Mouse (Mus musculus) heart, embryonic 10.5 days (tissue): ENCODE data around the gene Cuta. TPM values are rescaled to one million over a fixed set of nuclear protein-coding genes. Genes with fewer than 3 reads are reported as not detected.

ENCODE experiments used
- DNase-seq: peaks from one replicate; pipeline ENCODE4 v3.0.0-alpha.2; 2017; ENCODE audit warnings: low spot score
- H3K27ac ChIP-seq: fragments of 300-500 bp; sonication (generic); 2 replicates; pipeline ENCODE4 v1.5.1; 2016; ENCODE audit warnings: mild to moderate bottlenecking
- H3K27me3 ChIP-seq: fragments of 300-500 bp; sonication (generic); 2 replicates; pipeline ENCODE4 v1.6.1; 2016; ENCODE audit warnings: mild to moderate bottlenecking; ENCODE audit not compliant: poor library complexity, insufficient read depth, severe bottlenecking
- H3K36me3 ChIP-seq: fragments of 300-500 bp; sonication (generic); 2 replicates; pipeline ENCODE4 v1.6.1; 2016; ENCODE audit warnings: mild to moderate bottlenecking, moderate library complexity
- H3K4me1 ChIP-seq: fragments of 300-500 bp; sonication (generic); 2 replicates; pipeline ENCODE4 v1.6.1; 2016; ENCODE audit warnings: mild to moderate bottlenecking
- H3K4me3 ChIP-seq: fragments of 300-500 bp; sonication (generic); 2 replicates; pipeline ENCODE4 v1.5.1; 2016; ENCODE audit warnings: mild to moderate bottlenecking, moderate library complexity
- H3K9me3 ChIP-seq: fragments of 300-500 bp; sonication (generic); 2 replicates; pipeline ENCODE4 v1.6.1; 2016; ENCODE audit warnings: mild to moderate bottlenecking, moderate library complexity
- WGBS: fragments of 180-500 bp; shearing (Covaris S2); methylation state at CpG from one replicate; pipeline ENCODE4 v1.1.7; 2016; 5-methylcytosine and 5-hydroxymethylcytosine counted together
- microRNA-seq: library from miRNA; unstranded; fragments of <30 nt; microRNA quantifications from one replicate; pipeline ENCODE4, GENCODE M21; 2017
- polyA plus RNA-seq: library from polyadenylated mRNA; unstranded; fragments of >200 nt; fragmentation: Nextera tagmentation; extraction: Ambion mirVana; gene quantifications from 2 replicates; pipeline ENCODE4 v1.2.1, GENCODE M21; 2016

The Cuta gene
- polyA plus RNA-seq, 1 experiment from 2014 or later = 155 TPM

DNA sequence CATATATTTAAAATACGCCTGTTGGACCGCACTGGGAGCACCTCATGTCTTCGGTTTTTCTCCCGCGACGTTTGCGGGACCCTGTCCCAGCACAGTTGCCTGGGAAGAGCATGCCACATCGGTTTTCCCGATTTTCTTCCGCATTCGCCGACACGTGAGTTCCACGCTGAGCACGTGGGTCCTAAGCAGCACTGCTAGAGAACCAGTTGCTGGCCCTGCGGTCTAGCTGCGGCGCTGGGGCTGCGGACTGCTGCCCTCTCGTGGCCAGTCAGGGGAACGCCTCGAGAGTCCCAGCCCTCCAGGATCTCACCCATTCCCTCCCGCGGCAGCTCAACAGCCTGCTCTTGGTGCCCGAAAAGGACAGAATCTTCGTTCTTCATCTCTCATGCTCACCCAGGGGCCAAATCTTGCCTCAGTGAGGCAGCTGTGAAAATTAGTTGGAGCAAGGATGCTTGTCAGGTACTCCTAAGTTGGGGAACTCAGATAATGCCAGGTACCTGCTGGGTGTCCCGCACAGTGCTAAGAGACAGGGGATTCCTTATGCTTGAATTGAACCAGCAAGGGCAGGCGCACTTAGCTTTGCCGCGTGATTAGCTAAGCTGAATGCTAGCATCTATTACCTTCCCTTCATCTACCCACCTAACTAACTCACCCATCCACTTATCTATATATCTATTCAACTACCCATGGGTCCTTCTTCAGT lies 53.2 kb downstream of the Cuta start:
- Histone ChIP-seq H3K27ac (peak overlapping the region; percentile 87), H3K9me3 (no peaks in the 10 kb centered on the region), H3K4me3 (peak overlapping the region; percentile 53), H3K4me1 (peaks cover 54% of the 10 kb centered on the region), H3K36me3 (peaks cover 5% of the 10 kb centered on the region; the same call in 1 of the 2 replicates), H3K27me3 (no peaks in the 10 kb centered on the region)
- DNase-seq = peak; percentile 95
- WGBS = 11% methylated on average over 30 of the region's 30 CpGs

- 20% methylated on average over 25 of the region's 25 CpGs for WGBS
- peak overlapping the region; percentile 87 for H3K27ac ChIP-seq
These were observed 54.1 kb downstream of the Cuta start for GRCm38 (mm10) chr17:26884995-26885926.

More at GRCm38 (mm10) chr17:26884995-26885926, 54.1 kb downstream of the Cuta start:
- peak; percentile 93 for DNase-seq
- Histone ChIP-seq H3K36me3 (peaks cover 10% of the 10 kb centered on the region; the same call in 1 of the 2 replicates), H3K4me1 (peaks cover 54% of the 10 kb centered on the region), H3K9me3 (no peaks in the 10 kb centered on the region), H3K27me3 (no peaks in the 10 kb centered on the region), H3K4me3 (peak overlapping the region; percentile 53)

Small RNA genes within 50 kb of the gene (microRNA-seq; reads per million reads assigned to microRNA genes)
- gene Gm27775 = not detected
- not detected for gene Mir3083
- gene Mir6968 = 2.0 reads per million

Other genes starting within 250 kb of the Cuta start
- gene Crebrf, start 223.9 kb downstream of the Cuta start, polyA plus RNA-seq = 2.7 and 4.5 TPM in 2 replicates
- gene Bnip1, start 158.5 kb downstream of the Cuta start, polyA plus RNA-seq = 51.1 and 51.6 TPM in 2 replicates
- gene Nkx2-5, start 94.6 kb downstream of the Cuta start, polyA plus RNA-seq = 146 and 189 TPM in 2 replicates
- 6.7 and 8.3 TPM in 2 replicates for gene Kifc5b, start 22.5 kb downstream of the Cuta start, polyA plus RNA-seq
- 6.0 and 7.3 TPM in 2 replicates for gene Phf1, start 6.5 kb downstream of the Cuta start, polyA plus RNA-seq
- gene Syngap1, start 1.7 kb upstream of the Cuta start, polyA plus RNA-seq = 0.86 and 1.6 TPM in 2 replicates
- 12.5 and 14.6 TPM in 2 replicates for gene Zbtb9, start 33.6 kb upstream of the Cuta start, polyA plus RNA-seq
- gene Bak1, start 89.4 kb upstream of the Cuta start, polyA plus RNA-seq = 4.0 and 6.8 TPM in 2 replicates
- 2.9 TPM in 2 replicates for gene Itpr3, start 117.7 kb upstream of the Cuta start, polyA plus RNA-seq
- 393 and 440 TPM in 2 replicates for gene Uqcc2, start 194.3 kb upstream of the Cuta start, polyA plus RNA-seq
- 0.05 and 0.10 TPM in 2 replicates for gene Ip6k3, start 228.2 kb upstream of the Cuta start, polyA plus RNA-seq